Mouse (Mus musculus): ENCODE measurements around the gene Rps24. TPM values are rescaled to one million over a fixed set of nuclear protein-coding genes. Genes with fewer than 3 reads are reported as not detected.

Gene Rps24
- polyA plus RNA-seq, 1 experiment, result 1,252 TPM

DNA sequence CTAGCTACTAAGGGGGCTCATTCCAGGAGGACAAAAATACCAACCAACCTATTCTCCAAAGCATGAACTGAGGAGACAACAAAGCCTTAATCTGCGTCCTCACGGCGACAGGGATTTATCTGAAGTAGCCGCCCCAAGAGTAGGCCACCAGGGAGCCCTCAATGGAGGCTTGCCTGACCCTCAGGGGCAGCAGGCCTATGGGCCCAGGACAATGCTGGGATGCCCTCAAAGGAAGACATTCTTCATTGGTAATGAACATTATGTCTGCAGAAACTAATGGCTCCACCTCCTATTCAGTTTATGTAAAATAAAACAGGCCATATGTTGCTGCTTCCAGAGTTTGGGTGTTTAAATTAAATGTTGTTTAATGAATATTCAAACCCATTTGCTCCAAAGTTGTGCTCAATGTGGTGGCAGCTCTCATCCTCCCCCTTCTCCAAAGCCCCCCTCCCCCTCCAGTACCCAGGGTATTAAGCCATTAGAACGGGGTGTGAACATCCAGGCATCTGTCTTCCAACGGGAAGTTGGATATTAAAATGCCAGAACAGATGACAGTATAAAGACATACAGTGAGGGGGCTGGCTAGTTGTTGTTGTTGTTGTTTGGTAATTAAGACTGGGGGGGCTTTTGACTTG is 25.7 kb downstream of the Rps24 start:
- H3K36me3 ChIP-seq (ENCODE audit: control insufficient read depth, insufficient read depth, low read length), result no peaks in the 10 kb centered on the region
- no peak overlapping the region for H3K27ac ChIP-seq (ENCODE audit: control insufficient read depth, insufficient read depth, low read depth, low read length)
- peaks cover 2% of the 10 kb centered on the region for H3K4me1 ChIP-seq (ENCODE audit: control insufficient read depth, insufficient read depth, low read length)
- no peak overlapping the region for H3K4me3 ChIP-seq (ENCODE audit: control insufficient read depth, low read depth, low read length)
- H3K27me3 ChIP-seq (ENCODE audit: control insufficient read depth, insufficient read depth, low read length), result no peaks in the 10 kb centered on the region
- TF ChIP-seq POLR2A (IDR thresholded peaks at IDR 0.05; ENCODE audit: control insufficient read depth, low read depth, low read length) (no peak), CTCF (IDR thresholded peaks at IDR 0.05; ENCODE audit: control insufficient read depth, insufficient read depth, insufficient replicate concordance, low read depth, low read length) (no peak)

DNA sequence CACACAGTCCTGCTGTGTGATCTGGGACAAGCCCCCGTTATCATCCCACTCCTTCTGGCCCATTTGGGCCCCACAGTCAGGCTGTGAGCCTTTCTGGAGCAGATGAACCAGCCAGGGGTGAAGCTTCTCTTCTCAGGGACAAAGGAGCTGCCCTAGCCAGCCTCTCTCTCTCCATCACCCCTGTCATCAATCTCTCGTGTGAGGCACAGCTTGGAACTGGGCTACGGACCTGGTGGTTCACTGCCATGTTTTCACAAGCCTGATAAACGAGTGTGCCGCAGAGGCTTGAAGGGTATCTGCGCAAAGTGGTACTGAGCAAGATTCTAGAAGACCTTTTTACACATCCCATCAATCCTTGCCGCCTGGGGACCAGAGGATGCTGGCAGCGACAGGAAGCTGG is 34.7 kb downstream of the Rps24 start:
- H3K4me3 ChIP-seq (ENCODE audit: control insufficient read depth, low read depth, low read length), result no peak overlapping the region
- H3K36me3 ChIP-seq (ENCODE audit: control insufficient read depth, insufficient read depth, low read length), result no peaks in the 10 kb centered on the region
- no peaks in the 10 kb centered on the region for H3K27me3 ChIP-seq (ENCODE audit: control insufficient read depth, insufficient read depth, low read length)
- no peaks in the 10 kb centered on the region for H3K4me1 ChIP-seq (ENCODE audit: control insufficient read depth, insufficient read depth, low read length)
- no peak overlapping the region for H3K27ac ChIP-seq (ENCODE audit: control insufficient read depth, insufficient read depth, low read depth, low read length)
- TF ChIP-seq POLR2A (IDR thresholded peaks at IDR 0.05; ENCODE audit: control insufficient read depth, low read depth, low read length) (no peak), CTCF (IDR thresholded peaks at IDR 0.05; ENCODE audit: control insufficient read depth, insufficient read depth, insufficient replicate concordance, low read depth, low read length) (no peak)

DNA sequence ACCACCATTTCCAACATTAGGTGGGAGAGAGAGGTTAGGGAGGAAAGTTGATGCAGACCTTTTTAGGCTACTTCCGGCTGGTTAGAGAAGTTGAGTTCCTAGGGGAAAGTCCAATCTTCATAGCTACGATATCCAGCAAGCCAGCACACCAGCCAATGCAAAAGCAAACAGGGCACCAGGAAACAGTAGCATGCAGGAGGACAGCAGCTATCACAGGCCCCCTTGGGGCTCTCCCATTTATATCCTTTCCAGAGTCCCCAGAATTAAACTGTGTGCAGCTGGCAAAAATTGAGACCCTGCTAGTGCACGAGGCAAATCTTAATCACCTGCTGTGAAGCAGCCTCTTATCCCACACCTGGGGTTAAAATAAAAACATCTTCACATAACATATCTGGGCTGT is 38.2 kb downstream of the Rps24 start:
- Histone ChIP-seq H3K27ac (ENCODE audit: control insufficient read depth, insufficient read depth, low read depth, low read length) (no peak overlapping the region), H3K36me3 (ENCODE audit: control insufficient read depth, insufficient read depth, low read length) (no peaks in the 10 kb centered on the region), H3K27me3 (ENCODE audit: control insufficient read depth, insufficient read depth, low read length) (no peaks in the 10 kb centered on the region), H3K4me3 (ENCODE audit: control insufficient read depth, low read depth, low read length) (no peak overlapping the region), H3K4me1 (ENCODE audit: control insufficient read depth, insufficient read depth, low read length) (peaks cover 5% of the 10 kb centered on the region)
- TF ChIP-seq POLR2A (IDR thresholded peaks at IDR 0.05; ENCODE audit: control insufficient read depth, low read depth, low read length) (no peak), CTCF (IDR thresholded peaks at IDR 0.05; ENCODE audit: control insufficient read depth, insufficient read depth, insufficient replicate concordance, low read depth, low read length) (no peak)

DNA sequence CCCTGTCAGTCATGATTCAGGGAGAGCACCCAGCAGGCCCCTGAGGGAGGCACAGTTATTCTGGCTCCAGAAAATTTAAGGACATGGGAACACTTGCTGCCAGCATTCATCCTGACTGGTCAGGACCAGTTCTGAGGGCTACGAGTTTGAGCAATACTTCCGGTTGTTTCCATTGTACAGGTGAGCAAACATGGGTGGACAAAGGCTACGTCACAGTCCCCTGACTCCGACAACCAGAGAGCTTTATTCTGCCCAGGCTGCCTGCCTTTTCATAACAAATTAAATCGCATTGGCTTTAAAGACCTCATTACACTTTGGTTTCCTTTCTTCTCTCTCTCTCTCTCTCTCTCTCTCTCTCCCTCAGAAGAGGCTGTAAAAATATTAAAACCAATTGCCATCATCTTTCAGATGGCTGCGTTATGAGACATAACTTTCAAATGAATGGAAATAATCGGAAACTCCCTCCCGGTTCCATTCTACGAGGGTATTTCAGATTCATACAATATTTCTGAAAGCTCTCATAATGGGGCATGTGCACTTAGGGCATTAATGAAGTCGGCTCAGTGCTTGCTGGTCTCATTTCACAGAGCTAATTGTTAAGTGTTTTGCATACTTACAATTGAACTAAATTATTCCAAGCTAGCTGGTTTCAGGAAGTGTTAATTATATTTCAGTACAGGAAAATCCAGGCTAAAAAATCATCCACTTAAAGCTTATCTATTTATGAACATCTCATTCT is 38.9 kb downstream of the Rps24 start:
- Histone ChIP-seq H3K4me3 (ENCODE audit: control insufficient read depth, low read depth, low read length) (no peak overlapping the region), H3K36me3 (ENCODE audit: control insufficient read depth, insufficient read depth, low read length) (no peaks in the 10 kb centered on the region), H3K4me1 (ENCODE audit: control insufficient read depth, insufficient read depth, low read length) (peaks cover 9% of the 10 kb centered on the region), H3K27me3 (ENCODE audit: control insufficient read depth, insufficient read depth, low read length) (no peaks in the 10 kb centered on the region), H3K27ac (ENCODE audit: control insufficient read depth, insufficient read depth, low read depth, low read length) (no peak overlapping the region)
- TF ChIP-seq POLR2A (IDR thresholded peaks at IDR 0.05; ENCODE audit: control insufficient read depth, low read depth, low read length) (no peak), CTCF (IDR thresholded peaks at IDR 0.05; ENCODE audit: control insufficient read depth, insufficient read depth, insufficient replicate concordance, low read depth, low read length) (no peak)

DNA sequence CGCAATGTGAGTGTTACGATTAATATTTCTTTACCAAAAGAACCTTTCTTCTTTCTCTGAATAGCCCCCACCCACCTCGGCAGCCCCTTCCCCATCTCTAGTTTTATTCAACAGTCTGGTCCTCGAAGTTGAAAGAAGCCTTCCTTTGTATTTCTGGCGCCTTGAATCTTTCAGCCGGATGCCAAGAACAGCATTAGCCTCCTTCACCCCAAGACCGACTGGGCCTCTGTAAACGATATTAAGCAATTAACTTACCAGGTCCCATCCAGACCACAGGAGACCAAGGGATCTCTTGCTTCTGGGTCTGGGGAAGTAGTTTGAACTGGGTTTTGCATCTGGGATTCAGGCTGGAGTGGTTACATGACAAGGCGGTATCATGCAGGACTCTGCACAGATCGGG is 39.5 kb downstream of the Rps24 start:
- Histone ChIP-seq H3K27ac (ENCODE audit: control insufficient read depth, insufficient read depth, low read depth, low read length) (no peak overlapping the region), H3K27me3 (ENCODE audit: control insufficient read depth, insufficient read depth, low read length) (no peaks in the 10 kb centered on the region), H3K4me1 (ENCODE audit: control insufficient read depth, insufficient read depth, low read length) (peaks cover 10% of the 10 kb centered on the region), H3K4me3 (ENCODE audit: control insufficient read depth, low read depth, low read length) (no peak overlapping the region), H3K36me3 (ENCODE audit: control insufficient read depth, insufficient read depth, low read length) (no peaks in the 10 kb centered on the region)
- TF ChIP-seq CTCF (IDR thresholded peaks at IDR 0.05; ENCODE audit: control insufficient read depth, insufficient read depth, insufficient replicate concordance, low read depth, low read length), result no peak
- no peak for TF ChIP-seq POLR2A (IDR thresholded peaks at IDR 0.05; ENCODE audit: control insufficient read depth, low read depth, low read length)

DNA sequence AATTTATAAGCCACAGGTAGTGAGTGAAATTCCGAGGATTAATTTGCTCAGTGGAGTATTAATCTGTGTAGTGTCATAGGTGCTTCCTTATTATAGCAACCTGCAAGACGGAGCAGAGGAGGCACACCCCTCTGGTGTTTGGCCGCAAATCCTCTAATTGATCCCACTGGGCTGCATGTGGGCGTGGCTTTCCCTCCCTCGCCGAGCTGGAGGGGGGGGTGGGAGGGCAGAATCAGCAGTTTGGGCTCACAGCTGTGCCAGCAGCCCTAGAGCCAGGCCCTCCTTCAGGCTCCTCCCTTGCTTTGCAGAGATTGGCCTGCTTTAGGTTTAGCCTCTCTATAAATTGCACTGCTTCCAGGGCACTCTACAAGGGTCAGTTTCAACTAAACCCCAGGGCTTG is 43.3 kb downstream of the Rps24 start:
- H3K27me3 ChIP-seq (ENCODE audit: control insufficient read depth, insufficient read depth, low read length), result no peaks in the 10 kb centered on the region
- TF ChIP-seq CTCF (IDR thresholded peaks at IDR 0.05; ENCODE audit: control insufficient read depth, insufficient read depth, insufficient replicate concordance, low read depth, low read length) (no peak), POLR2A (IDR thresholded peaks at IDR 0.05; ENCODE audit: control insufficient read depth, low read depth, low read length) (no peak)
- peaks cover 10% of the 10 kb centered on the region for H3K4me1 ChIP-seq (ENCODE audit: control insufficient read depth, insufficient read depth, low read length)
- no peak overlapping the region for H3K4me3 ChIP-seq (ENCODE audit: control insufficient read depth, low read depth, low read length)
- no peak overlapping the region for H3K27ac ChIP-seq (ENCODE audit: control insufficient read depth, insufficient read depth, low read depth, low read length)
- no peaks in the 10 kb centered on the region for H3K36me3 ChIP-seq (ENCODE audit: control insufficient read depth, insufficient read depth, low read length)

DNA sequence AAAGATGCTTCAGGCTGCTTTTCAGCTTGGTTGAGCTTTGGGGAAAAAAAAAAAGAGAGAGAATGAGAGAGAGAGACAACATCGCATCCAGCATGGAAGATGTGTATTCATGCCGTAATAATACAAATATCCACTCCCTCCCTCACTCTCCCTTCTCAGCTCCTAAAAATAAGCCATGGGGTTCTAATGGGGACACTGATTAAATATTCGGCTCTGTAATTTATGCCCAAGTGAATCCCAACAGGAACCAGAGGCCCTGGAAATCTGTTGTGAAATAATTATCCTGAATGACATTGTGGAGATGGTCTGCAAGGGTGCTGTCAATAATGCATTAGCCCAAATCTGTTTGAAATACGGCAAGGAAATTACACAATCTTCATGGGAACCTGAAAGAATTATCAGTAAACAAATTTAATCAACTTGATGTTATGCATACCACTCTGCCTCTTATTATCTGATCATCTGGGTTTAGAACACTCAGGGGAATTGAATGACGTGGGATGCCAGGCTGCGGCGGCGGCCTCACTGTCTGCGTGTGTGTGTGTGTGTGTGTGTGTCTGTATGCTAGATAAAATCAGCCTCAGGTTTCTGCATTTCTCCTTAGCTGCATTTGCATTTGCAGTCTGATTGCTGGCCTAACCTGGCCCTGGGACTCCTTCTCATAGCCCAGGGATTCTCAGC is 48.1 kb downstream of the Rps24 start:
- Histone ChIP-seq H3K4me1 (ENCODE audit: control insufficient read depth, insufficient read depth, low read length) (peaks cover 5% of the 10 kb centered on the region), H3K4me3 (ENCODE audit: control insufficient read depth, low read depth, low read length) (no peak overlapping the region), H3K36me3 (ENCODE audit: control insufficient read depth, insufficient read depth, low read length) (no peaks in the 10 kb centered on the region), H3K27ac (ENCODE audit: control insufficient read depth, insufficient read depth, low read depth, low read length) (no peak overlapping the region), H3K27me3 (ENCODE audit: control insufficient read depth, insufficient read depth, low read length) (no peaks in the 10 kb centered on the region)
- TF ChIP-seq CTCF (IDR thresholded peaks at IDR 0.05; ENCODE audit: control insufficient read depth, insufficient read depth, insufficient replicate concordance, low read depth, low read length) (no peak), POLR2A (IDR thresholded peaks at IDR 0.05; ENCODE audit: control insufficient read depth, low read depth, low read length) (no peak)

Data from testis, adult 2 months (tissue).